In the genomic region with DNA sequence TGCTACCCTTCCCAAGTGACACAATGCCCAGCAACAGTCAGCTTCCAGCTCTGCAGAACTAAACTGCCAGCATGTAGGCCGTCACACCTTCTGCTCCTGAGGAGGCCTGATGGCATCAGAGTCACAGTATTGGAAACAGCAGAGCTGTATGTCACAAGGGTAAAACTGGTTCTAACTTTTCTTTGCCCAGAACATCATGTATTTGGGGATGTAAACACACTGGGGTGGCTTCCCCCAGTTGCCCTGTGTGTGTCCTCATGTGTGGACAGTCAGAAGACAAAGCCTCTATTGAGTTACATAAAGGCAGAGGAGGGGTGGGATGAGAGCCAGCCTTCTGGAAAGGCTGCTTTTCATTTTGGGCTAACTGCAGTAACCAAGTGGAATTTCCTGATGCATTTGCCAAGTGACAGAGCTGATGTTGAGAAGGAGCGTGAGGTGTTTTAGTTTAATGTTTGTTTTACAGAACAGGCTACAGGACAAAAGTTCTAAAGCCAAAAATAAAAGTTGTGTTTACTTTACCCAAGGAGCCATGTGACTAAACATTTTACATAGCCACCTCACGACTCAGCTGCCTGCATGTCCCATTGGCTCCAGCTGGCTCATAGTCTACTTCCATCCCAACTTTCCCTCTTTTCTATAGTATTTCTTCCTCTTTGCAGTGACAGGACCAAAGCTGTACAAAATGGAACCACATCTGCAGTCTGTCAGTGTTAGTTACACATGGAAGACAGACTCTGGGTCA, we compare ENCODE assay signal across 8 mouse cellular contexts.
DNase-seq lines count a peak whose midpoint lies in the region; ATAC-seq and TF ChIP-seq lines count a peak whose summit lies in the region.

No protein-coding gene starts in this region.

- H3K27me3 ChIP-seq in liver, embryonic 15.5 days, result no peaks in the 10 kb centered on the region
- no peaks in the 10 kb centered on the region for H3K27me3 ChIP-seq in liver, embryonic 12.5 days (replicated peaks)
- H3K27me3 ChIP-seq in heart, postnatal 0 days (ENCODE audit: control insufficient read depth, insufficient read depth, low read length), result no peaks in the 10 kb centered on the region

- no peaks in the 10 kb centered on the region for H3K9me3 ChIP-seq in liver, embryonic 15.5 days (replicated peaks)
- no peaks in the 10 kb centered on the region for H3K9me3 ChIP-seq in liver, embryonic 12.5 days (replicated peaks)
- H3K9me3 ChIP-seq in heart, postnatal 0 days (replicated peaks; ENCODE audit: control insufficient read depth, low read length), result no peaks in the 10 kb centered on the region

- H3K36me3 ChIP-seq in liver, embryonic 15.5 days (replicated peaks), result no peaks in the 10 kb centered on the region; the same call in 1 of the 2 replicates
- peaks cover 18% of the 10 kb centered on the region for H3K36me3 ChIP-seq in liver, embryonic 12.5 days
- H3K36me3 ChIP-seq in heart, postnatal 0 days (replicated peaks; ENCODE audit: control insufficient read depth, insufficient read depth, low read length), result peaks cover 8% of the 10 kb centered on the region; the same call in 1 of the 2 replicates

- H3K9ac ChIP-seq in liver, embryonic 15.5 days, result no peak overlapping the region
- H3K9ac ChIP-seq in liver, embryonic 12.5 days, result no peak overlapping the region
- no peak overlapping the region for H3K9ac ChIP-seq in heart, postnatal 0 days (replicated peaks; ENCODE audit: low read depth, low read length)

- H3K4me1 ChIP-seq in liver, embryonic 15.5 days (replicated peaks), result no peaks in the 10 kb centered on the region; the same call in 1 of the 2 replicates
- H3K4me1 ChIP-seq in liver, embryonic 12.5 days, result no peaks in the 10 kb centered on the region
- H3K4me1 ChIP-seq in embryonic fibroblast, embryonic 13.5 days (ENCODE audit: control insufficient read depth, insufficient read depth, low read length), result peaks cover 15% of the 10 kb centered on the region
- peaks cover 31% of the 10 kb centered on the region for H3K4me1 ChIP-seq in heart, postnatal 0 days (ENCODE audit: control insufficient read depth, insufficient read depth)

- H3K27ac ChIP-seq in liver, embryonic 15.5 days (replicated peaks), result no peak overlapping the region
- H3K27ac ChIP-seq in liver, embryonic 12.5 days, result no peak overlapping the region
- peak overlapping the region; percentile 85 for H3K27ac ChIP-seq in embryonic fibroblast, embryonic 13.5 days (ENCODE audit: insufficient read depth, low read length)
- peak overlapping the region; percentile 60; the same call in 1 of the 2 replicates for H3K27ac ChIP-seq in heart, postnatal 0 days (ENCODE audit: low read depth)

- TF ChIP-seq POLR2A in embryonic fibroblast, embryonic 13.5 days (IDR thresholded peaks at IDR 0.05; ENCODE audit: low read depth, low read length), result no peak

- peak; percentile 70 for DNase-seq in heart, postnatal 0 days (ENCODE audit: low spot score)
- peak; percentile 60 for DNase-seq in left cerebral cortex, postnatal 4 days
- DNase-seq in embryo, embryonic 10.5 days (ENCODE audit: low spot score), result no peak
- no peak for DNase-seq in adrenal gland, adult 8-10 months

- H3K4me3 ChIP-seq in liver, embryonic 15.5 days (replicated peaks), result no peak overlapping the region
- H3K4me3 ChIP-seq in liver, embryonic 12.5 days, result no peak overlapping the region
- H3K4me3 ChIP-seq in embryonic fibroblast, embryonic 13.5 days (ENCODE audit: insufficient read depth, low read length), result no peak overlapping the region
- no peak overlapping the region for H3K4me3 ChIP-seq in heart, postnatal 0 days (ENCODE audit: low read depth, low read length)

- TF ChIP-seq EP300 in heart, postnatal 0 days (IDR thresholded peaks at IDR 0.05; ENCODE audit: low read depth), result no peak

- no peak for TF ChIP-seq CTCF in embryonic fibroblast, embryonic 13.5 days (IDR thresholded peaks at IDR 0.05; ENCODE audit: borderline replicate concordance, insufficient read depth, low read length)
- no peak for TF ChIP-seq CTCF in heart, postnatal 0 days (IDR thresholded peaks at IDR 0.05; ENCODE audit: low read depth)

- 62% methylated on average over 3 of the region's 3 CpGs for WGBS in liver, embryonic 15.5 days (ENCODE audit: insufficient replicate concordance)
- WGBS in liver, embryonic 12.5 days (ENCODE audit: insufficient replicate concordance), result 69% methylated on average over 3 of the region's 3 CpGs
- 61% methylated on average over 3 of the region's 3 CpGs for WGBS in heart, postnatal 0 days

- peak; percentile 9; the same call in 1 of the 2 replicates for ATAC-seq in liver, embryonic 15.5 days (ENCODE audit: insufficient read depth)
- ATAC-seq in liver, embryonic 12.5 days, result no peak
- ATAC-seq in heart, postnatal 0 days (ENCODE audit: insufficient read depth, low read depth), result no peak
- ATAC-seq in CD4-positive, CD25-positive, alpha-beta regulatory T cell, adult 4 months, result no peak

- intact Hi-C loops in left cerebral cortex, postnatal 4 days (cut with DNase I), result no loop called here

- H3K4me2 ChIP-seq in liver, embryonic 15.5 days, result no peak overlapping the region
- H3K4me2 ChIP-seq in liver, embryonic 12.5 days, result no peak overlapping the region
- H3K4me2 ChIP-seq in heart, postnatal 0 days (ENCODE audit: low read depth, low read length), result no peak overlapping the region

Comparison
In these comparisons a context has a peak if more than half of its experiments do, and no peak if none do; other contexts are left out.
1. H3K27ac ChIP-seq: peak in embryonic fibroblast, embryonic 13.5 days (single experiment) and heart, postnatal 0 days (single experiment); none in liver, embryonic 15.5 days (single experiment) and liver, embryonic 12.5 days (single experiment).
2. DNase-seq: peak in heart, postnatal 0 days (single experiment) and left cerebral cortex, postnatal 4 days (single experiment); none in embryo, embryonic 10.5 days (single experiment) and adrenal gland, adult 8-10 months (single experiment).